Mouse (Mus musculus): ENCODE measurements around the gene Tmem8. TPM values are rescaled to one million over a fixed set of nuclear protein-coding genes. Genes with fewer than 3 reads are reported as not detected.
"Not testable (repeated sequence)": the region's sequence is repeated elsewhere in the genome, so short reads cannot be mapped to it uniquely, and the experiment has no call there.

Gene Tmem8
- polyA plus RNA-seq, 1 experiment, result 4.1 TPM

DNA sequence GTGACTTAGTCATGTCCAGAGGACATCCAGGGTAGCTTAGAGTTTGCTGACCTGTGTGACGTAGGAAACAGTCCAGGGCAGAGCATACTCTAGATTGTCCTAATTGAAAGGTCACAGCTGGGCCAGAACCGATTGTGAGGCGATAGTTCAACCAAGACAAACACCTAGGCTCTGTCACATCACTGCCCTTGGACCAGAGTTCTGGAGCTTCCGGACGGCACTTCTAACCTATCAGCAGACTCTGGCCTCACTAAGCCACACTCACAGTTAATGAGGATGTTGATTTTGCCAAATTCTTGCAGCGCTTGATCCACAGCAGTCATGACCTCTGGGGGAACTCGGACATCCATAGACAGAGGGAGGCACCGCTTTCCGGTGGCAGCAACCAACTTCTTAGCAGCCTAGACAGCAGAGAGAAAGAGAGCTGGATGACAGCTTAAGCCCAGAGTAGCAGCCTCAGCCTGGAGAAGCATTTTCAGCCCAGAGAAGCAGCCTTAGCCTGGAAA lies 26.0 kb upstream of the Tmem8 start:
- Histone ChIP-seq H3K4me3 (replicated peaks) (no peak overlapping the region), H3K4me1 (peaks cover 10% of the 10 kb centered on the region), H3K36me3 (replicated peaks; ENCODE audit: low read length) (peaks cover 2% of the 10 kb centered on the region), H3K27me3 (replicated peaks) (peaks cover 33% of the 10 kb centered on the region), H3K9me3 (peaks cover 2% of the 10 kb centered on the region)
- no peak for TF ChIP-seq GATA1 (IDR thresholded peaks at IDR 0.05; ENCODE audit: borderline replicate concordance, low read length)
- TF ChIP-seq FLI1 (IDR thresholded peaks at IDR 0.05; ENCODE audit: low read length), result no peak

DNA sequence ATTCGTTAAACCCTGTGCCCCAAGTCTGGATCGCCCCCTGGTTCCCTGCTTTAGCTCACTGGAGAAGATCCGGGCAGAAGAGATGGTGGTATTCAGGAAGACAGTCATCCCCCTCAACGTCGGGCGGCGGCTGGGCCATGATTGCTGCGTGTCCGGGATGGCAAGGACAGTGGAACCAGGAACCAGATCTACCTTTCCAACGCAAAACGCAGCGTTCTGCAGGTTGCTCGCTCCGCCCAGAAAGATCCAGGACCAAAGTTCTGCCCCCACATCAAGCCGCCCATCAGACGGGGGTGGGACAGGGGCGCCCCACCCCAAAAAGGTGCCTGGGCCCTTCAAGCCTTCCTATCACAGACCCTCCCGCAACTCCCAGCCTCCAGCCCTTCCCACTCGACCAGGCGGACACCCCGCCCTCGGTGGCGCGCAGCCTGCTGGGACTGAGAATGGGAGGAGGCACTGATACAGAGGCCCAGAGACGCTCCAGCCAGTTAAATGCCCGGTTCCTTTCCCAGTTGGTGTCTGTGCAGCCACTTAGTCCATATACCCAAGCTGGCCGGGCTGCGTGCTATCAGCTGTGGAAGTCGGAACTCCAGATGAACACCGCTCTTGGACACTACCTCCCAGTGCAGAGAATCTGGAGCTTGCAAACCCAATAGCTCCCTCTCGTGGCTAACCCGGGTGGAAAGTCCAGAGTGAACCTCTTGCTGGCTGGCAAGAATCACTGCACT lies 23.0 kb upstream of the Tmem8 start, which contains the start of gene Decr2:
Gene Decr2, minus strand, starts transcription at position 433 of the 728 bp plus-strand sequence.
- Histone ChIP-seq H3K27me3 (replicated peaks) (peaks cover 39% of the 10 kb centered on the region), H3K36me3 (replicated peaks; ENCODE audit: low read length) (peaks cover 4% of the 10 kb centered on the region), H3K4me3 (replicated peaks) (peak within 1 kb of the TSS; percentile 94), H3K4me1 (peaks cover 25% of the 10 kb centered on the region), H3K9me3 (peaks cover 4% of the 10 kb centered on the region)
- TF ChIP-seq FLI1 (IDR thresholded peaks at IDR 0.05; ENCODE audit: low read length) (no peak), GATA1 (IDR thresholded peaks at IDR 0.05; ENCODE audit: borderline replicate concordance, low read length) (no peak)

DNA sequence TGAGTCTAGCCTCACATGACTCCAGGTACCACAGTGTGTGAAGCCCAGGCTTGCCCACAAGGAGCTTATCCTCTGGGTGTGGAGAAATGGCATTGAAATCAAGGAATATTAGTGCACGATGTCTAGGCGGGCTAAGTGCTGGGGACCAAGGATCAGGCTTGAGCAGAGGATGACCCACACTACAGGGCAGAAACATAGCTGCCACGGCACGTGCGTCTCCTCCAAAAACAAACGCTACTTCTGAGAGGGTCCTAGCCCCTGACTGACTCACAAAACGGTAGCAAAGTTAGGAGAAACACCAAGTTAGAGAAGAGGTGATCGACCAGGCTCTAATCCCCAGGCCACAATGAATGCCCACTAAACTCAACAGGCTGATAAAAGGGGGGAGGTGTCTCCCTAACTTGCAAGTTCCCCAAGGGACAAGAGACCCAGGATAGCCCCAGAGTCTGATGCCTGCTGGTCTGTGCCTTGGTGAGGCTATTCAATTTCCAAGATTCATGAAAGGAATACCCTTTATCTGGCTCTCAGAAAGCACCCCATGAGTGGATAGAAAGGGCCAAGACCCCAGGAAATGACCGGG lies 18.5 kb upstream of the Tmem8 start:
- peaks cover 4% of the 10 kb centered on the region for H3K9me3 ChIP-seq
- H3K4me1 ChIP-seq, result peaks cover 33% of the 10 kb centered on the region
- H3K27me3 ChIP-seq (replicated peaks), result peaks cover 30% of the 10 kb centered on the region
- TF ChIP-seq FLI1 (IDR thresholded peaks at IDR 0.05; ENCODE audit: low read length) (no peak), GATA1 (IDR thresholded peaks at IDR 0.05; ENCODE audit: borderline replicate concordance, low read length) (no peak)
- peaks cover 4% of the 10 kb centered on the region for H3K36me3 ChIP-seq (replicated peaks; ENCODE audit: low read length)
- H3K4me3 ChIP-seq (replicated peaks), result peak overlapping the region; percentile 91

DNA sequence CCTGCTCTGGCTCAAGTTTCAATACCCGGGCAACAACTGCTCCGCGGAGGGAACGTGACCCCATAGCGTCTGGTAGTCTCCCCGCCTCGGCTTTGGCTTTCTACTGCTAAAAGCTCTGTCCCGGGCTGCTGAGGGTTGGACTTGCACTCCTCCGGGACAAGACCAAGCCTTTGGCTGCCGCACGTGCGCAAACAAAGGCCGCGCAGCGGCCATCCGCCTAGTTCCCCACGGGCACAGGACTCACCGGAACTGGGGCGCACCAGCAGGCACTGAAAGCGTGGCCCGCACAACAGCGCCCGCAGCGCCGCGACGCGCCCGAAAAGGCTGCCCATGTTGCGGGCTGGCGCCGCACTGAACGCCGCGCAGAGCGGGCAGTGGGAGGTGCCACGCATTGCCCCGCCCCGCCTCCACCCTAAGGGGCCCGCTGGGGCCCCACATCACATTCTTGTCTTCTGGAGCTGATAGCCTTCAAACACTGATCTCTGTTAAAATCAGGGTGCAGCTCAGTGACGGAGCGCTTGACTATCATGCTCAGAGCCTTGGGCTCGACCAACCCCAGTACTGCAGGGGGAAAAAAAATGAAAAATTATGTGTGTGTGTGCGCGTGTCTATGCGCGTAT lies 17.9 kb upstream of the Tmem8 start, which contains the start of gene Nme4:
Gene Nme4, minus strand, starts transcription at position 482 of the 620 bp plus-strand sequence.
- Histone ChIP-seq H3K4me3 (replicated peaks) (peak within 1 kb of the TSS; percentile 91), H3K4me1 (peaks cover 29% of the 10 kb centered on the region), H3K27me3 (replicated peaks) (peaks cover 29% of the 10 kb centered on the region), H3K9me3 (peaks cover 4% of the 10 kb centered on the region), H3K36me3 (replicated peaks; ENCODE audit: low read length) (peaks cover 4% of the 10 kb centered on the region)
- no peak for TF ChIP-seq FLI1 (IDR thresholded peaks at IDR 0.05; ENCODE audit: low read length)
- TF ChIP-seq GATA1 (IDR thresholded peaks at IDR 0.05; ENCODE audit: borderline replicate concordance, low read length), result no peak

DNA sequence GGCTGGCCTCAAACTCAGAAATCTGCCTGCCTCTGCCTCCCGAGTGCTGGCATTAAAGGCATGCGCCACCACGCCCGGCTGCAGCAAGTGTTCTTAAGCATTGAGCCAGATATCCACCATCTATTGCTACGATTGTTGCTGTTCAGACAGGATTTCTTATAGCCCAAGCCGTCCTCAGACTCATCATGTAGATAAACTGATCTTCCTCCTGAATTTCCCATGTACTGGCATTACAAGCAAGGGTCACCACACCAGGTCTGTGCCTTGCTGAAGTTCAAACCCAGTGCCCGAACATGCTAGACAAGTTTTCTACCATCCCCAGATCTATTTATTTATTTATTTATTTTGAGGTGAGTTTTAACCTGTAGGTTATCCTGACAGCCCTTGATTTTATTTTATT lies 14.6 kb upstream of the Tmem8 start:
- no peaks in the 10 kb centered on the region for H3K9me3 ChIP-seq
- H3K4me1 ChIP-seq, result peaks cover 52% of the 10 kb centered on the region
- H3K36me3 ChIP-seq (replicated peaks; ENCODE audit: low read length), result no peaks in the 10 kb centered on the region
- no peak for TF ChIP-seq GATA1 (IDR thresholded peaks at IDR 0.05; ENCODE audit: borderline replicate concordance, low read length)
- TF ChIP-seq FLI1 (IDR thresholded peaks at IDR 0.05; ENCODE audit: low read length), result no peak
- no peak overlapping the region for H3K4me3 ChIP-seq (replicated peaks)
- peaks cover 23% of the 10 kb centered on the region for H3K27me3 ChIP-seq (replicated peaks)

DNA sequence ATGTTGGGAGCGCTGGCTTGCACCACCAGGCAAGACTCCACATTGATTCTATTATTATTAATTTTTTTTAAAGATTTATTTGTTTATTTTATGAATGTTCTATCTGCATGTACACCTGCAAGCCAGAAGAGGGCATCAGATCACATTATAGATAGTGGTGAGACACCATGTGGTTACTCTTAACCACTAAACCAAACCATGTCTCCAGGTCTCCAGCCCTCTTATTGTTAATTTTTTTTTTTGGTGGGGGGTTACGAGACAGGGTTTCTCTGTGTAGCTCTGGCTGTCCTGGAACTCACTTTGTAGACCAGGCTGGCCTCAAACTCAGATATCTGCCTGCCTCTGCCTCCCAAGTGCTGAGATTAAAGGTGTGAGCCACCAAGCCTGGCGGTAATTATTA lies 13.8 kb upstream of the Tmem8 start:
- not testable (repeated sequence) for H3K9me3 ChIP-seq; H3K36me3 ChIP-seq (replicated peaks; ENCODE audit: low read length)
- peaks cover 47% of the 10 kb centered on the region for H3K4me1 ChIP-seq

DNA sequence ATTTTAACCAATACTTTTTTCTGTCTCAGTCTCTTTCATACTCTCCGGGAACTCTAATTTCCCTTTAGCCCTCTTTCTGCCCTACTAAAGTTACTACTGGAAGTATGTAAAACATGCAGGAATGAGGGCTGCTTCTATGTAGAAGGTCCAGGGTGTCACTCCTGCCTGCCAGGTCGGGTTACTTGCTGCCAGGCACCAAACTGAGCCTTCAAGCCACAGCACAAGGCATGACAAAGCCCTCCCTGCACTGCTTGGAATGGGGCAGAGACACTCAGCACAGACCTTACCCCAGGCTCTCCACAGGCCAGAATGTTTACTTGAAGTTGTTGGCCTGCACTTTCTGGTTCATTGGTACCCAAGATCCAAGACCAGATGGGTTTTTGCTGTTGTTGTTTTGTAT lies 12.9 kb upstream of the Tmem8 start:
- Histone ChIP-seq H3K36me3 (replicated peaks; ENCODE audit: low read length) (no peaks in the 10 kb centered on the region), H3K9me3 (no peaks in the 10 kb centered on the region), H3K4me3 (replicated peaks) (no peak overlapping the region), H3K4me1 (peaks cover 41% of the 10 kb centered on the region), H3K27me3 (replicated peaks) (peaks cover 7% of the 10 kb centered on the region)
- TF ChIP-seq FLI1 (IDR thresholded peaks at IDR 0.05; ENCODE audit: low read length) (no peak), GATA1 (IDR thresholded peaks at IDR 0.05; ENCODE audit: borderline replicate concordance, low read length) (no peak)

More for the DNA sequence above, 13.8 kb upstream of the Tmem8 start:
- H3K4me3 ChIP-seq (replicated peaks), result not testable (repeated sequence)
- peaks cover 16% of the 10 kb centered on the region for H3K27me3 ChIP-seq (replicated peaks)

DNA sequence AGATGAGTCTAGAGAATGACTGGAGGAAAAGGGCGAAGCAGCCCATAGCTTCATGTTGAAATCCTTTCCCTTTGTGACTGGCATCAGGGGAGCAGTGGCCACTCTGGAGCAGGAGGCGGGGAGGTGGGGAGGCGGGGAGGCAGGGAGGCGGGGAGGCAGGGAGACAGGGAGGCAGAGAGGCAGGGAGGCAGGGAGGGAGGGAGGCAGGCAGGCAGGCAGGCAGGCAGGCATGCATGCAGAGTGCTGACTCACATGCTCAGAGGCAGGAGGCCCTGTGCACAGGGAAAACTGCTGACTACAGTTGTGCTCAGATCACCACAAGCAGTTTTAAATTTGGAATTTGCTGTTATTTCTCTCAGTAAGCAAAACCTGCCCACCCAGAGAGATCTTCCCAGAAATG lies 11.6 kb upstream of the Tmem8 start:
- TF ChIP-seq FLI1 (IDR thresholded peaks at IDR 0.05; ENCODE audit: low read length), result no peak
- no peak for TF ChIP-seq GATA1 (IDR thresholded peaks at IDR 0.05; ENCODE audit: borderline replicate concordance, low read length)
- Histone ChIP-seq H3K4me3 (replicated peaks) (peak overlapping the region; percentile 77), H3K27me3 (replicated peaks) (peaks cover 4% of the 10 kb centered on the region), H3K9me3 (no peaks in the 10 kb centered on the region), H3K36me3 (replicated peaks; ENCODE audit: low read length) (no peaks in the 10 kb centered on the region), H3K4me1 (peaks cover 41% of the 10 kb centered on the region)

DNA sequence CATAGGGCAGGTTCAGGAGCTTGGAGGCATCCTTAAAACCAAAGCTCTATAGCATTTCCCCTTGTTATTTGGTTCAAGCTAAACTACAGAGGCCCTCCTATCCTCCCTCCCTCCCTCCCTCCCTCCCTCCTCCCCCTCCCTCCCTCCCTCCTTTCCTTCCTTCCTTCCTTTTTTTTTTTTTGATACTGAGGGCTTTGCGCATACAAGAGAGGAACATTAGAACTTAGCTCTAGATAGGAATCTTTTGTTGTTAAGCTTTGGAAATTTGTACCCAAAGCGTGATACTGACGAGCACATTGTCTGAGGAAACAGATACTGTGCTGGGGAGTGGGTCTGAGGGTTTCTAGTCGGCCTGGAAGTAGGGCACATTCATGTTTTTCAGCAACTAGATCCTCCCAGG lies 7.5 kb upstream of the Tmem8 start:
- H3K36me3 ChIP-seq (replicated peaks; ENCODE audit: low read length), result no peaks in the 10 kb centered on the region
- H3K4me3 ChIP-seq (replicated peaks), result no peak overlapping the region
- peaks cover 32% of the 10 kb centered on the region for H3K4me1 ChIP-seq
- no peak for TF ChIP-seq FLI1 (IDR thresholded peaks at IDR 0.05; ENCODE audit: low read length)
- no peak for TF ChIP-seq GATA1 (IDR thresholded peaks at IDR 0.05; ENCODE audit: borderline replicate concordance, low read length)
- H3K27me3 ChIP-seq (replicated peaks), result peaks cover 9% of the 10 kb centered on the region
- peaks cover 5% of the 10 kb centered on the region; the same call in 1 of the 2 replicates for H3K9me3 ChIP-seq

DNA sequence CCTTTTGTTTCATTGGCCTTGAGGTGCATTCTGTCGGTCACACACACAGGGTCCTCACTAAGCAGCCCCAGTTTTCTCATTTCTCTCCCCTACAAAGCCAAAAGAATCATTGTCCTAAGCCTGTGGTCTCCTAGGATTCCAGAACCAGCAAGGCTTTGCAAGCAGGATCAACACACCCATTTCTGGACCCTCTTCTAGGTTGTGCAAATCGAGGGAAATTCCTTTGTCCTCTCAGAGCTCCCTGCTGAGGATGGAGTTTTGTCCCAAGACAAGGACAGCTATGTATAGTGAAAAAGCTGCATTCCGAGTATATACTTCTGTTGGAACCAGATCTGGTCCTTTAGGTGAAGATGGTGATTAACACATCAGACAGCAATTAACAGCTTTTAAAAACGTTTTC lies 2.9 kb upstream of the Tmem8 start:
- no peak for TF ChIP-seq FLI1 (IDR thresholded peaks at IDR 0.05; ENCODE audit: low read length)
- TF ChIP-seq GATA1 (IDR thresholded peaks at IDR 0.05; ENCODE audit: borderline replicate concordance, low read length), result no peak
- Histone ChIP-seq H3K36me3 (replicated peaks; ENCODE audit: low read length) (no peaks in the 10 kb centered on the region), H3K4me3 (replicated peaks) (no peak overlapping the region), H3K9me3 (peaks cover 5% of the 10 kb centered on the region; the same call in 1 of the 2 replicates), H3K4me1 (peaks cover 24% of the 10 kb centered on the region), H3K27me3 (replicated peaks) (peaks cover 51% of the 10 kb centered on the region)
